Mouse (Mus musculus) lung, adult 18-20 months (tissue): ENCODE measurements around the gene Nck2.
A peak's percentile ranks its signal among the peaks of the same experiment; 100 is the strongest.

Source experiments
- DNase-seq, 2 experiments: peaks; one replicate each; pipeline ENCODE4 v3.0.0; 2022; ENCODE audit warnings: mixed read lengths in 2 of 2

Nck2 gene

GRCm38 (mm10) chr1:43436554-43436953, 7.8 kb upstream of the Nck2 start:
- no peak for DNase-seq

- no peak for DNase-seq
Observed at GRCm38 (mm10) chr1:43439261-43439660, 5.1 kb upstream of the Nck2 start.

GRCm38 (mm10) chr1:43442568-43442967, 1.8 kb upstream of the Nck2 start:
- DNase-seq = no peak

- peak; percentile 74 to 75 for DNase-seq
Observed at GRCm38 (mm10) chr1:43445170-43446088, 1.1 kb downstream of the Nck2 start.

GRCm38 (mm10) chr1:43446089-43446533, 1.7 kb downstream of the Nck2 start:
- peak; percentile 61 to 72 for DNase-seq

- DNase-seq = peak; percentile 65 to 67
Observed at GRCm38 (mm10) chr1:43446731-43447601, 2.6 kb downstream of the Nck2 start.

- DNase-seq = no peak
Observed at GRCm38 (mm10) chr1:43447602-43448287, 3.4 kb downstream of the Nck2 start.

- DNase-seq = no peak
Observed at GRCm38 (mm10) chr1:43450811-43451210, 6.4 kb downstream of the Nck2 start.

- no peak for DNase-seq
Observed at GRCm38 (mm10) chr1:43453683-43454082, 9.3 kb downstream of the Nck2 start.

GRCm38 (mm10) chr1:43454741-43455140, 10.4 kb downstream of the Nck2 start:
- DNase-seq = no peak

GRCm38 (mm10) chr1:43455196-43455595, 10.8 kb downstream of the Nck2 start:
- DNase-seq = no peak

GRCm38 (mm10) chr1:43457012-43457766, 12.8 kb downstream of the Nck2 start:
- DNase-seq = no peak

GRCm38 (mm10) chr1:43460468-43460867, 16.1 kb downstream of the Nck2 start:
- DNase-seq = no peak

- DNase-seq = no peak
Observed at GRCm38 (mm10) chr1:43462666-43463065, 18.3 kb downstream of the Nck2 start.

GRCm38 (mm10) chr1:43463941-43464682, 19.7 kb downstream of the Nck2 start:
- DNase-seq = no peak

GRCm38 (mm10) chr1:43464976-43465375, 20.6 kb downstream of the Nck2 start:
- DNase-seq = no peak

GRCm38 (mm10) chr1:43465957-43466624, 21.7 kb downstream of the Nck2 start:
- DNase-seq = no peak

- peak; percentile 38 to 65 for DNase-seq
Observed at GRCm38 (mm10) chr1:43467656-43468055, 23.3 kb downstream of the Nck2 start.

- DNase-seq = no peak
Observed at GRCm38 (mm10) chr1:43468207-43468606, 23.8 kb downstream of the Nck2 start.

- no peak for DNase-seq
Observed at GRCm38 (mm10) chr1:43468978-43469377, 24.6 kb downstream of the Nck2 start.
